Mouse (Mus musculus) liver, embryonic 15.5 days (tissue): Measurements from ENCODE around the gene Emg1. TPM values are rescaled to one million over a fixed set of nuclear protein-coding genes. Genes with fewer than 3 reads are reported as not detected.
"Not testable (repeated sequence)": the region's sequence is repeated elsewhere in the genome, so short reads cannot be mapped to it uniquely, and the experiment has no call there.

Experiments used
- ATAC-seq: fragments of 200-750 bp; cut with Nextera tagmentation; 2 replicates; pipeline ENCODE4 v1.8.0; 2017; ENCODE audit warnings: moderate number of reproducible peaks, mild to moderate bottlenecking, moderate library complexity; ENCODE audit not compliant: insufficient read depth
- H3K27ac ChIP-seq: fragments of 300-500 bp; sonication (generic); replicated peaks from 2 replicates; pipeline ENCODE4 v1.5.1; 2015; ENCODE audit warnings: mild to moderate bottlenecking, inconsistent platforms
- H3K27me3 ChIP-seq: fragments of 300-500 bp; sonication (generic); 2 replicates; pipeline ENCODE4 v1.6.1; 2015; ENCODE audit warnings: mild to moderate bottlenecking, inconsistent platforms
- H3K36me3 ChIP-seq: fragments of 300-500 bp; sonication (generic); replicated peaks from 2 replicates; pipeline ENCODE4 v1.6.1; 2015; ENCODE audit warnings: moderate library complexity, mild to moderate bottlenecking, inconsistent platforms
- H3K4me1 ChIP-seq: fragments of 300-500 bp; sonication (generic); replicated peaks from 2 replicates; pipeline ENCODE4 v1.6.1; 2015; ENCODE audit warnings: inconsistent platforms
- H3K4me2 ChIP-seq: fragments of 300-500 bp; sonication (generic); 2 replicates; pipeline ENCODE4 v1.6.1; 2015; ENCODE audit warnings: moderate library complexity, mild to moderate bottlenecking, inconsistent platforms
- H3K4me3 ChIP-seq: fragments of 300-500 bp; sonication (generic); replicated peaks from 2 replicates; pipeline ENCODE4 v1.5.1; 2015; ENCODE audit warnings: mild to moderate bottlenecking, inconsistent platforms
- H3K9ac ChIP-seq: fragments of 300-500 bp; sonication (generic); 2 replicates; pipeline ENCODE4 v1.6.1; 2015; ENCODE audit warnings: moderate library complexity, mild to moderate bottlenecking, inconsistent platforms
- H3K9me3 ChIP-seq: fragments of 300-500 bp; sonication (generic); replicated peaks from 2 replicates; pipeline ENCODE4 v1.6.1; 2016; ENCODE audit warnings: inconsistent platforms
- WGBS: fragments of 180-500 bp; shearing (Covaris S2); methylation state at CpG from one replicate; pipeline ENCODE4 v1.1.7; 2015; ENCODE audit warnings: mixed read lengths; ENCODE audit not compliant: insufficient replicate concordance; 5-methylcytosine and 5-hydroxymethylcytosine counted together
- polyA plus RNA-seq: library from polyadenylated mRNA; unstranded; fragments of >200 nt; fragmentation: Nextera tagmentation; extraction: Ambion mirVana; gene quantifications from 2 replicates; pipeline ENCODE4 v1.2.1, GENCODE M21; 2015

Gene Emg1
- polyA plus RNA-seq, 1 experiment from 2014 or later, result 128 TPM

DNA sequence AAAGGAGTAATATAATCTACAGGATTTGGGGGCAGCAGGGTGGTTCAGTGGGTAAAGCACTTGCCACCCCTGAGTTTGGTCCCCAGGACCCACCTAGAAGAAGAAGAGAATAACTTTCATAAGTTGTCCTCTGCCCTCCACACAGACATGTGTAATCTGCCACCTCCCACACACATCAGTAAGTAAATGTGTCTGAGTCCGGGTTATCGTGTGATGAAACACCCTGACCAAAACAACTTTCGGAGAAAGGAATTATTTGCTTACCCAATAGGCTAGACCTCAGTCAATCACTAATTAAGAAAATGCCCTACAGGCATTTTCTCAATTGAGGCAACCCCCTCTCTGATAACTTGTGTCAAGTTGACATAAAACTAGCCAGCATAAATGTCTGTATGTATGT lies 21.5 kb downstream of the Emg1 start:
- Histone ChIP-seq H3K4me3 (no peak overlapping the region), H3K4me1 (peaks cover 57% of the 10 kb centered on the region), H3K9me3 (no peaks in the 10 kb centered on the region), H3K9ac (no peak overlapping the region), H3K36me3 (peaks cover 9% of the 10 kb centered on the region; the same call in 1 of the 2 replicates), H3K27ac (peak overlapping the region; percentile 10; the same call in 1 of the 2 replicates), H3K27me3 (no peaks in the 10 kb centered on the region), H3K4me2 (no peak overlapping the region)
- WGBS, result 67% methylated on average over 3 of the region's 3 CpGs
- ATAC-seq, result no peak; the same call in 1 of the 2 replicates

- Histone ChIP-seq H3K9me3 (no peaks in the 10 kb centered on the region), H3K4me2 (no peak overlapping the region), H3K27ac (no peak overlapping the region), H3K4me1 (peaks cover 67% of the 10 kb centered on the region), H3K9ac (no peak overlapping the region), H3K4me3 (no peak overlapping the region), H3K27me3 (no peaks in the 10 kb centered on the region), H3K36me3 (peaks cover 6% of the 10 kb centered on the region; the same call in 1 of the 2 replicates)
- no peak for ATAC-seq
- 81% methylated on average over 3 of the region's 3 CpGs for WGBS
Measured at GRCm38 (mm10) chr6:124689011-124689410, 23.0 kb downstream of the Emg1 start.

DNA sequence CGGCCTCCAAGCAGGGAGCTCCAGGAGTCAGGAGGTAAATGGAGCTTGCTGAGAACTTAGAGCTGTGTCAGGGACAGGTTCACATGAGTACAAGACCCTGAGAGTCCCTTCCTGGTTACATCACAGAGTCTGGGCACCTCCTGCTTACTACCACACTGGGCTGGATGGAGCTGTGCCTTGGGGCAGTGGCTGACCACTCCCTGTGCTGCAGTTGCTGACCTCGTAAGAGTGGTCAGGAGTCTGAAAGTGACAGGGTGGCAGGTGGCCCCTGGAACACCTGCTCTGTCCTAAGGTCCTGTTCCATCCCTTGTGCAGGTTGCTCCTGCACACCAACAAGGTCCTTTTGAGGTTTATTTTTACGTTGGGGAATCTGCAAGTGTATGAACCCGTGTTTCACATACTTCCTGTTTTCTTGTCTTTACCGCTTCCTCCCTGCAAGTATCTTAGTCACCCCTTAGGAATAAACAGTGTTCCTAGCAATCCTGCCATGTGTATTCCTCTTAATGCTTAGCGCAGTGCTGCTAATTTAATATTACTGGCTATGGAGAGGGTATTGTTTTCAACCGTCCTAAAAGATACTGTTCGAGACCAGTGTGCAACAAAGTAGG lies 23.7 kb downstream of the Emg1 start:
- 55% methylated on average over 8 of the region's 8 CpGs for WGBS
- Histone ChIP-seq H3K36me3 (peaks cover 6% of the 10 kb centered on the region; the same call in 1 of the 2 replicates), H3K9me3 (no peaks in the 10 kb centered on the region), H3K4me1 (peaks cover 67% of the 10 kb centered on the region), H3K27ac (no peak overlapping the region), H3K27me3 (no peaks in the 10 kb centered on the region), H3K4me3 (no peak overlapping the region), H3K9ac (no peak overlapping the region), H3K4me2 (no peak overlapping the region)
- ATAC-seq, result no peak

- WGBS, result 55% methylated on average over 1 of the region's 1 CpGs
- H3K4me2 ChIP-seq, result not testable (repeated sequence)
- H3K4me1 ChIP-seq, result peaks cover 81% of the 10 kb centered on the region
Measured at GRCm38 (mm10) chr6:124686644-124687043, 25.3 kb downstream of the Emg1 start.

GRCm38 (mm10) chr6:124685606-124686386 lies 26.2 kb downstream of the Emg1 start:
- 26% methylated on average over 12 of the region's 12 CpGs for WGBS
- peak; percentile 23; the same call in 1 of the 2 replicates for ATAC-seq
- H3K27me3 ChIP-seq, result no peaks in the 10 kb centered on the region
- peaks cover 85% of the 10 kb centered on the region for H3K4me1 ChIP-seq
- peak overlapping the region; percentile 61; the same call in 1 of the 2 replicates for H3K27ac ChIP-seq
- H3K9ac ChIP-seq, result no peak overlapping the region
- peaks cover 13% of the 10 kb centered on the region; the same call in 1 of the 2 replicates for H3K36me3 ChIP-seq
- H3K4me3 ChIP-seq, result no peak overlapping the region
- H3K4me2 ChIP-seq, result peak overlapping the region; percentile 23; the same call in 1 of the 2 replicates
- H3K9me3 ChIP-seq, result no peaks in the 10 kb centered on the region

More at GRCm38 (mm10) chr6:124686644-124687043, 25.3 kb downstream of the Emg1 start:
- ATAC-seq, H3K9me3 ChIP-seq, H3K9ac ChIP-seq, H3K4me3 ChIP-seq, H3K27me3 ChIP-seq, H3K36me3 ChIP-seq, H3K27ac ChIP-seq: not testable (repeated sequence)

- peaks cover 81% of the 10 kb centered on the region for H3K4me1 ChIP-seq
- no peak overlapping the region for H3K4me3 ChIP-seq
Measured at GRCm38 (mm10) chr6:124683591-124684417, 28.2 kb downstream of the Emg1 start.

DNA sequence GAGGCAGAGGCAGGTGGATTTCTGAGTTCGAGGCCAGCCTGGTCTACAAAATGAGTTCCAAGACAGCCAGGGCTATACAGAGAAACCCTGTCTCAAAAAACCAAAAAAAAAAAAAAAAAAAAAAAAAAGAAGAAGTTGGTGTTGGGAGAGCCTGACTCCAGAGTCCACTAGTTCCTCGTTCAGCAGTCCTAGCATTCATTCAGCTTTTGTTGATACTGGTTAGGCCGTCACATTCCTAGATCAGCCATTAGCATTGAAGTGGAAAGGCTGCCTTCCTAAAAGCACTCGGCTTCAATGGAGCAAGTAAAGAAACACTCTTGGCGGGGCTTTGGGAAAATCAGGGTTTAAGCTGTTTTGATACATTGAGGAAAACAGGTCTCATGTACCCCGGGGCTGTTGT lies 29.7 kb downstream of the Emg1 start:
- WGBS, result 61% methylated on average over 6 of the region's 6 CpGs
- ATAC-seq, H3K4me3 ChIP-seq, H3K4me2 ChIP-seq, H3K9ac ChIP-seq, H3K27me3 ChIP-seq, H3K9me3 ChIP-seq: not testable (repeated sequence)
- peak overlapping the region; percentile 69; the same call in 1 of the 2 replicates for H3K27ac ChIP-seq
- H3K36me3 ChIP-seq, result peaks cover 17% of the 10 kb centered on the region; the same call in 1 of the 2 replicates
- peaks cover 84% of the 10 kb centered on the region for H3K4me1 ChIP-seq

More at GRCm38 (mm10) chr6:124683591-124684417, 28.2 kb downstream of the Emg1 start:
- peak overlapping the region; percentile 48 for H3K4me2 ChIP-seq
- whole genome bisulfite sequencing, result 49% methylated on average over 14 of the region's 14 CpGs
- H3K27me3 ChIP-seq, result no peaks in the 10 kb centered on the region
- no peaks in the 10 kb centered on the region for H3K9me3 ChIP-seq
- ATAC-seq, result peak; percentile 87
- no peak overlapping the region for H3K9ac ChIP-seq
- peak overlapping the region; percentile 69 for H3K27ac ChIP-seq
- H3K36me3 ChIP-seq, result peaks cover 15% of the 10 kb centered on the region; the same call in 1 of the 2 replicates

GRCm38 (mm10) chr6:124679486-124679885 lies 32.5 kb downstream of the Emg1 start:
- H3K36me3 ChIP-seq, result peaks cover 24% of the 10 kb centered on the region
- 83% methylated on average over 3 of the region's 3 CpGs for WGBS
- no peaks in the 10 kb centered on the region for H3K27me3 ChIP-seq
- no peak overlapping the region for H3K4me2 ChIP-seq
- no peak overlapping the region for H3K27ac ChIP-seq
- no peak overlapping the region for H3K4me3 ChIP-seq
- no peak overlapping the region for H3K9ac ChIP-seq
- H3K9me3 ChIP-seq, result no peaks in the 10 kb centered on the region
- no peak for ATAC-seq
- peaks cover 66% of the 10 kb centered on the region for H3K4me1 ChIP-seq

- Histone ChIP-seq H3K27me3 (no peaks in the 10 kb centered on the region), H3K4me2 (no peak overlapping the region), H3K9ac (no peak overlapping the region), H3K4me1 (peaks cover 65% of the 10 kb centered on the region), H3K36me3 (peaks cover 31% of the 10 kb centered on the region), H3K27ac (no peak overlapping the region), H3K4me3 (no peak overlapping the region), H3K9me3 (no peaks in the 10 kb centered on the region)
- ATAC-seq, result no peak
- 73% methylated on average over 7 of the region's 7 CpGs for WGBS
Measured at GRCm38 (mm10) chr6:124678769-124679168, 33.2 kb downstream of the Emg1 start.

DNA sequence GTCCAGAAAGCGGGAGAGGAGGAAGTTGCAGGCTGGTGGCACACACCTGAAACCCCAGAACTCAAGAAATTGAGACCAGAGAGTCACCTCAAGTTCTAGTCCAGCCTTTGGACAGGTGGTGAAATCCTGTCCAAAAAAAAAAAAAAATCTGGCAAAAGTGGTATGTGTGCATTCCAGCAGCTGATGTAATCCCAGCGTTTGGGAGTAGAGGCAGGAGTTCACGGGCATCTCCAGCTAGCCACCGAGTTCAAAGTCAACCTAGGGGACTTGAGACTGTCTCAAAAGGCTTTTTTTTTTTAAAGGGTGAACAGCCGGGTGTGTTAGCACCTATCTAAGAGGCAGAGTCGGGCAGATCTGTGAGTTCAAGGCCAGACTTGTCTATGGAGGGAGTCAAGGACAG lies 35.8 kb downstream of the Emg1 start:
- Histone ChIP-seq H3K4me1 (peaks cover 59% of the 10 kb centered on the region), H3K9me3 (no peaks in the 10 kb centered on the region), H3K36me3 (peaks cover 36% of the 10 kb centered on the region), H3K27ac (no peak overlapping the region), H3K4me3 (no peak overlapping the region), H3K4me2 (no peak overlapping the region), H3K9ac (no peak overlapping the region), H3K27me3 (no peaks in the 10 kb centered on the region)
- 72% methylated on average over 6 of the region's 6 CpGs for WGBS
- no peak for ATAC-seq
